Mouse (Mus musculus) cerebellum, postnatal 10 days (tissue): Measurements from ENCODE around the gene Zfp53.
"Not testable (repeated sequence)": the region's sequence is repeated elsewhere in the genome, so short reads cannot be mapped to it uniquely, and the experiment has no call there.

Experiments
- DNase-seq, 2 experiments: peaks; one replicate each; pipeline ENCODE4 v3.0.0; 2021; ENCODE audit warnings: mixed read lengths in 2 of 2

Zfp53 gene

GRCm38 (mm10) chr17:21488760-21489499, at the start of gene Zfp53:
Gene Zfp53, plus strand, starts transcription at chr17:21488998.
- DNase-seq: peak; percentile 86 to 89

- peak; percentile 80 to 86 for DNase-seq
Measured at GRCm38 (mm10) chr17:21449669-21450068, 39.1 kb upstream of the Zfp53 start.

- DNase-seq: peak; percentile 91 to 95
Measured at GRCm38 (mm10) chr17:21450138-21450704, 38.6 kb upstream of the Zfp53 start, which contains the start of gene Zfp51. Gene Zfp51, plus strand, starts transcription at chr17:21450374.

- DNase-seq: no peak
Measured at GRCm38 (mm10) chr17:21463550-21463949, 25.2 kb upstream of the Zfp53 start.

- no peak for DNase-seq
Measured at GRCm38 (mm10) chr17:21472032-21472652, 16.7 kb upstream of the Zfp53 start.

- no peak for DNase-seq
Measured at GRCm38 (mm10) chr17:21472653-21473307, 16.0 kb upstream of the Zfp53 start.

- DNase-seq: peak in 1 of 2 experiments; percentile 4
Measured at GRCm38 (mm10) chr17:21473362-21474190, 15.2 kb upstream of the Zfp53 start.

GRCm38 (mm10) chr17:21474729-21475128, 14.1 kb upstream of the Zfp53 start:
- not testable (repeated sequence) for DNase-seq

GRCm38 (mm10) chr17:21475290-21475689, 13.5 kb upstream of the Zfp53 start:
- not testable (repeated sequence) for DNase-seq

GRCm38 (mm10) chr17:21476351-21476750, 12.4 kb upstream of the Zfp53 start:
- DNase-seq: not testable (repeated sequence)

- not testable (repeated sequence) for DNase-seq
Measured at GRCm38 (mm10) chr17:21478103-21478777, 10.6 kb upstream of the Zfp53 start.

GRCm38 (mm10) chr17:21489500-21490001, 753 bp downstream of the Zfp53 start:
- DNase-seq: no peak

GRCm38 (mm10) chr17:21501365-21501764, 12.6 kb downstream of the Zfp53 start:
- no peak for DNase-seq

GRCm38 (mm10) chr17:21504524-21504923, 15.7 kb downstream of the Zfp53 start:
- no peak for DNase-seq

- no peak for DNase-seq
Measured at GRCm38 (mm10) chr17:21506258-21506657, 17.5 kb downstream of the Zfp53 start.

GRCm38 (mm10) chr17:21509756-21510155, 21.0 kb downstream of the Zfp53 start:
- no peak for DNase-seq

GRCm38 (mm10) chr17:21515403-21516105, 26.8 kb downstream of the Zfp53 start:
- peak; percentile 73 to 81 for DNase-seq

GRCm38 (mm10) chr17:21516201-21517129, 27.7 kb downstream of the Zfp53 start:
- peak; percentile 72 to 76 for DNase-seq

- DNase-seq: no peak
Measured at GRCm38 (mm10) chr17:21517130-21517671, 28.4 kb downstream of the Zfp53 start.
